Mouse (Mus musculus): ENCODE measurements around the gene Syt2.

The Syt2 gene

DNA sequence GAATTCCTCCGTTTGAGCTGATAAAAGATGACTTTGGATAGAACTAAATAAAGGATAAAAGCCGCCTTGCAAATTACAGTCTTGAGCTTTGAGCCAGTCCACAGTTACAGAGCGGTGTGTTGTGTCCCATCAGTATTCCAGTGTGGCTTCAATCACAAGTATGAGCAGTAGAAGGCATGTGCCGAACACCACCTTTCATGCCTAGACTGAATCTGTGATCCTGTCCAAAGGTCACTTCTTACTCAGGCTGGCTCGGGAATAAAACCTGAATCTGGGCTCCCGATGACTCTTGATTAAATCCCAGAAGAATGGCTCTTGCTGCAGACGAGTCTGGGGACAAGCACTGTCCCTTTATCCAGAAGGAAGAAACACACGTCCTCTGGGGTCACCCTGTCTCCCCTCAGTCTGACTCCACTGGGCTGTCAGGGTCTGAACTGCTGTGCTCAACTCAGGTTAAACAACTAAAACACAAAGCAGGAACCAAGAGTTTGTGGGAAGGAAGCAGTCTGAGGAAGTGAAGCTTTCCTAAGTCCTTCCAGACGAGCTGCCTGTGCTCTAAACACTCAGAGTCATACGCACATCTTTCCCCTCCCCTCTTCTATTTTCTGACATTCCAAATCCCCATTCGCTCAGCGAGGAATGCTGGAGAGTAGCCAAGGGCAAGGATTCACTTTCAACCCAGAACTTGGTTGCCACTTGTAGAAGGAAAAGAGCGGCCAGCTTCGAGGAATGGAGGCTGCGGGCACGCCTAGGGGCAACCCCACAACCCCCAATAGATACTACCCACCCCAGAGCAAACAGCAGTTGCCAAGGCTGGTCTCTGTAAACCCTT, 157.0 kb downstream of the Syt2 start:
- intact Hi-C loops (cut with DNase I) = no loop called here

DNA sequence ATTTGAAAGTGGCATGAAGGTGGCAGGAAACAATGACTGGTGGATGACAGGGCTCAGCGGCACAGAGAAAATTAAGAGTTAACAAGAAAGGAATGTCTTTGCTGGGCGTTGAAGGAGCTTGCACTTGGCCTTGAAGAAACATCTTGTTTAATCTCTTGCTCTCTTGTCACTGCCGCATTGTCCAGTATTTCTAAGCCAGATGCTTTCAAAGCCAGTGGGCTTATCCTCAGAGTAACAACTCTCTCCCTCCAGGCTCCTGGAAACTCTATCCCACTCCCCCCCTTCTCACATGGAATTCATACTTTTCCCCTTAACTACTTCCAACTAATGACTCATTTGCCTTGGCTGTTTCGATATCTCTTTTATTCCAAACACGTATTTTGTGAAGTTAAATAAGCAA, 157.9 kb downstream of the Syt2 start:
- intact Hi-C loops (cut with DNase I) = no loop called here

DNA sequence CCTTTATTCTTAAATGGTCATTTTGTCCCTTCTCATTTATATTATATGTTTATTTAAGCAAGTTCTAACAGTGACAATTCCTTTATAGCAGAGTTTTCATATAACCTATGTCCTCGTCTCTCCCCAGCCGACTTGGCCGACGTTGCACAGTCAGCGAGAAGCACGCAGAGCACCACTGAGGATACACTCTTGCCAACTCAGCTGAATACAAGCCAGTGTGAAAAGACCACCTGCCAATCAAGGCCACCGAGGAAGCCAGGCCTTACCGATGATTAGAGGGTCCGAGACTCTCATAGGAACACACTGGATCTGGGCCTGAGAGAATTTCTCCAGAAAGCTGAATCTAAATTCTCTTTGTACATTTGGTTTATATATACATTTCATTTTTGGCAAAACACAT, 159.0 kb downstream of the Syt2 start:
- intact Hi-C loops (cut with DNase I) = no loop called here

Small RNA genes within 50 kb of the gene (microRNA-seq; reads per million reads assigned to microRNA genes)
- 0 reads per million in 2 experiments for gene Gm22232

Measured in adrenal gland (tissue).